Mouse (Mus musculus): ENCODE results near the gene Pfkm. TPM values are rescaled to one million over a fixed set of nuclear protein-coding genes. Genes with fewer than 3 reads are reported as not detected.

Gene Pfkm
- 100 to 1,000 TPM; 379 to 387 TPM for total RNA-seq (2021)
- long read RNA-seq, experiment 1, transcript Pfkm-201 (23 exons, 2,879 nt), result major isoform, 231 of 315 reads
- long read RNA-seq, experiment 1, partial matches to known transcripts, result 37 of 315 reads
- long read RNA-seq, experiment 1, other reads (novel, unspliced or antisense), result 47 of 315 reads
- long read RNA-seq, experiment 2, transcript Pfkm-201 (23 exons, 2,879 nt), result major isoform, 150 of 222 reads
- long read RNA-seq, experiment 2, partial matches to known transcripts, result 33 of 222 reads
- long read RNA-seq, experiment 2, other reads (novel, unspliced or antisense), result 39 of 222 reads

DNA sequence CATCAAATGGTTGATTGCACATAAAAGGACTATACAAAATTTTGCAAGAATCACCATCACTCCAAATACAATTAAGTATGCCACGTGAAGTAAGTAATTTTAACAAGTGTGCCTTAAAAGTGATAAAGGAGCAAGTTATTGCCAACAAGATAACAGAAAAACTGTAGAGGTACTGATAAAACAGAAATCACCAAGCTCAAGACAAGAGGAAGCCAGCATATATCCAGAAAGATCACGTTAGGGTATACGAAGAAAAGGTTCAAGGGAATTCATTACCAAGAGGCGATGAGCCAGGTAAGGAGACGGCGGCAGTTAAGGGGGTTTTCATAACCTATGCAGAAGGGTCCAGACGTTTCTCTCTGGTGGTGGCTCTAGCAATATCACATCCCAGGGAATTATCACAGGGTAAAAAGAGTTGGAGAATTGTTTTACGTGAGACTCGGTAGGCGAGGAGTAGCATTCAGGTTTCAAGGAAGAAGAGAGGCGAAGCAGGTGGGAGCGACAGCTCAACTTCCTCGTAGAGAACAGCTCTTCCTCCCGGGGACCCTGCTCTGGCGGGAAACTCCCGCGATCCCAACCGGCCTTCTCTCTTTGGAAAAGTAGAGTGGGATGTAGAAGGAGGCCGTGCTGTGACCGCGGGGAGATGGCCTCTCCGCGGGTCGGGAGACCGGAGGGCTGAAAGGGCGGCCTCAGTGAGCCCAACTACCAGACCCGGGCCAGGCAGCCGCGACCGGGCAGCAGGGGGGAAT is at the start of gene Pfkm:
TSS of gene Pfkm (plus strand) at position 218 of the 749 bp plus-strand sequence.
- Histone ChIP-seq H3K4me3 (peak within 1 kb of the TSS; percentile 92), H3K27ac (peak within 1 kb of the TSS; percentile 90)
- intact Hi-C loops (cut with DNase I), result loop anchor here (1.0 to 10.0 kb wide), 5 partner anchors 16 to 202 kb away; partner anchors contain the start of gene Zfp641
- DNase-seq (ENCODE audit: extremely low spot score in 1 of 2, low spot score in 2 of 2), result no peak
- no peak for TF ChIP-seq CTCF (IDR thresholded peaks at IDR 0.05)

DNA sequence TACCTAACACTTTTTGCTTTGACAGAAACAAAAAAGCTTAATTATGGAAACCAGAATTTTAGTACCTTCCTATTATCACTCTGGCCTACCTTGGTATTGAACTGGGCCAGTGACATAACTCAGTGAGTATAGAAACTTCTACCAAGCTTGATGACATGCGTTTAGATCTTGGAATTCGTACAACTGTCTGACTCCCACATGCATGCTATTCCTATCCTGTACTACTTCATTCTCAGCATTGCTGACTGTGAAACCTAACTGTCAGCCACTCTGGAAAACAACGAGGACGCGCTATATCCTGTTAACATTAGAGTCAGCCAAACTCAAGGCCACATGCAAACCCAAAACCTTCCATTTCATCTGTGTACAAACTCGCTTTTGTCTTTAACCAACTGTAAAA is 48.4 kb upstream of the Pfkm start:
- TF ChIP-seq CTCF (IDR thresholded peaks at IDR 0.05), result no peak
- intact Hi-C loops (cut with DNase I), result loop anchor here (5.0 kb wide), 1 partner anchor 72 kb away; no protein-coding TSS in a partner anchor
- no peak for DNase-seq (ENCODE audit: extremely low spot score in 1 of 2, low spot score in 2 of 2)
- Histone ChIP-seq H3K4me3 (no peak overlapping the region), H3K27ac (no peak overlapping the region)

DNA sequence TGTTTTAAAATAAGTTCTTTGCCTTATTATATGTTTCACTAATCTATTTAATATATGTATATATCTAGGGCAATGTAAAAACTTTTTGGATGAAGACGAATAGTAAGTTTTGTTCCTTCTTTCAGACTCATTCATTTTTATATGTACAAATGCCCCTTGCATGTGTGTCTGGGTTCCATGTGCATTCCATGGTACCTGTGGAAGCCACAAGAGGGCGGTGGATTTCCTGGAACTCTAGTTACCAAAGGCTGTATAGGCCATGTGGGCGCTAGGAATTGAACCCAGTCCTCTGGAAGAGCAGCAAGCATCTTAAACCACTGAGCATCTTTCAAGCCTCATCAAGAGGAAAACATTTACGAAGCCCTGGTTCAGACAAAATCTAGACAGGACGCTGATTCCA is 48.0 kb upstream of the Pfkm start:
- peak; percentile 3; the same call in 1 of the 2 replicates for TF ChIP-seq CTCF (IDR thresholded peaks at IDR 0.05)
- H3K27ac ChIP-seq, result no peak overlapping the region
- no peak for DNase-seq (ENCODE audit: extremely low spot score in 1 of 2, low spot score in 2 of 2)
- intact Hi-C loops (cut with DNase I), result loop anchor here (5.0 kb wide), 1 partner anchor 72 kb away; no protein-coding TSS in a partner anchor
- H3K4me3 ChIP-seq, result no peak overlapping the region

DNA sequence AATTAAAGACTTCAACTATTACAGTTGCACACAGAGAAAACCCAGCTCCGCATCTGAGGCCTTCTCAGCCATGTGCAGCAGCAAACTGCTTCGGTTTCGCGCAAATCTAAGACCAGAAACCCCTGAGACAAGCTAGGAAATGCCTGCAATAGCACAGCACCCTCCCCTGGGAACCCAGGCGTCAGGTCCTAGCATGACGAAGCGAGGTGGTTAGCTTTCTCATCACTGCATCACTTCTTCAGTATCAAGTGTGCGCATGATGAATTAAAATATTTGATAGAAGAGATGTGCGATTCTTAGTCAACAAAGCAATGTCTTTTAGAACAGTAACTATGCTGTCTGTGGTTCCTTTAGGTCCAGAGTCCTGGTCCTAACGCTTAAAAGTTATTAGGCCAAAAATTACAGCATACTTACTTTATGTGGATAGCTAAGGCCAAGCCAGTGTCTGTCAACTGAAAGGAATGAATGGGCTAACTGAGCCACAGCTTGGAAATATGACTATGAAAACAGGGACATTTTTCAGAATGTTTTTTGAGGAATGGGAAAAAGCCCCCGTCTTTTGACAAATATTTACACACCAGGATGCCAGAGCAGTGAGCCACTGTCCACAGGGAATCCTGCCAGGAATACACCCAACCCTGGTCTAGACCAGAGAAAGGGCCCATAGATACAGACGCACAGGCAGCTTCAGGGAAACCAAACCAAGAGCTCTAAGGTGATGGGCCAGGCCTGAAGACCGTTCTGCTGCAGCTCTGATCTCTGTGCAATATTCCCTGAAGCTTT is 43.3 kb upstream of the Pfkm start:
- DNase-seq (ENCODE audit: extremely low spot score in 1 of 2, low spot score in 2 of 2), result no peak

DNA sequence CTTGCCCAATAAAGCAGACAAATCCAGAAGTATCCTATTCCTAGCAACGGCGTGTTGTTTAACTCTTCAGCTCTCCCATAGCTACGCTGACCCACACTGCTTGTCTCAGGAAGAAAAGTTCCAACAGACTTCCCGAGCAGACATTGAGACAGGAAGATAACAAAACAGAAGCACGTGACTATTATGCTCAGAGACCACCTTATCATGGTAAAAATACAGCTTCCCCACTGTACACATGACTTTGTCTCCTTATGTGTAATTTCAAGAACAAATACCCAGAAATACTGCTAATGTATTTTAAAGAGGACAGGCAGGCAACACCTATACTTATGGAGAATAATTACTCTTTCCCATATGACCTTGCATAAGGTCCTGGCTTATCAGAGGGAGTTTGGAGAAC is 40.7 kb upstream of the Pfkm start:
- DNase-seq (ENCODE audit: extremely low spot score in 1 of 2, low spot score in 2 of 2), result no peak
- H3K4me3 ChIP-seq, result no peak overlapping the region
- intact Hi-C loops (cut with DNase I), result no loop called here
- TF ChIP-seq CTCF (IDR thresholded peaks at IDR 0.05), result no peak
- no peak overlapping the region for H3K27ac ChIP-seq

More for the DNA sequence above, 43.3 kb upstream of the Pfkm start:
- Histone ChIP-seq H3K27ac (no peak overlapping the region), H3K4me3 (no peak overlapping the region)
- TF ChIP-seq CTCF (IDR thresholded peaks at IDR 0.05), result no peak
- intact Hi-C loops (cut with DNase I), result no loop called here

DNA sequence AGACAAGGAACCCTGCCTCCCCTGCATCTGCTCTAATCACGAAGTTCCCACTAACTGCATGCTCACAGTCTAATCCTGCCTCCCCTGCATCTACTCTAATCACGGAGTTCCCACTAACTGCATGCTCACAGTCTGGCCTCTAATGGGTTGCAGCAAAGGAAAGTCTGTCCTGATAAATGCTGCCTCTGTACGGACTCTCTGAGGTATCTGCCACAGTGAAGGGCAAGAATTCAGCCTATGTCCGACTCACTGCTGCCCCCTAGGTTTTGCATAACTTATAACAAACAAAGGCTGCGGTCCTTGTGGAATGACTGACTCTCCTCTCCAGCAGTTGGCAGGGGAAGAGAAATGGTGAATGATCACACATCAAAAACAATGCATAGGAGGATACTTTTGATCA is 37.1 kb upstream of the Pfkm start:
- no peak for DNase-seq (ENCODE audit: extremely low spot score in 1 of 2, low spot score in 2 of 2)
- peak; percentile 62 for TF ChIP-seq CTCF (IDR thresholded peaks at IDR 0.05)
- no peak overlapping the region for H3K27ac ChIP-seq
- intact Hi-C loops (cut with DNase I), result no loop called here
- no peak overlapping the region for H3K4me3 ChIP-seq

DNA sequence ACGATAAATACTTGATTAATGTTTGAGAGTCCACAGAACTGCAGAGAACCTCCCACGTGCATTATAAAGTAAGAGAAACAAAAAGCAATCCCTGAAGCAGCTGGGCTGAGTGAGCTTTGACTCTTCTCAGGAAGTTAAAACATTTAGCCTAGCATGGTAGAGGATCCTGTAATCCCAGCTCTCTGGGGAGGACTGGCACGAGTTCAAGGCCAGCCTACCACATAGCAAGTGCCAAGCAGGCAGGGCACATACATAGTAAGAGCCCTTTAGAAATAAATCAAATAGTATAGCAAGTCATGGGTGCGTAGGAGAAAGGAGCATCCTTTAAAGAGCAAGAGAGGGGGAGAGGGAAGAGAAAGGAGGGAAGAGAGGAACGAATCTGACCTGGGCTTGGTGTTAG is 26.5 kb upstream of the Pfkm start:
- no peak for DNase-seq (ENCODE audit: extremely low spot score in 1 of 2, low spot score in 2 of 2)
- intact Hi-C loops (cut with DNase I), result no loop called here
- Histone ChIP-seq H3K27ac (no peak overlapping the region), H3K4me3 (no peak overlapping the region)
- no peak for TF ChIP-seq CTCF (IDR thresholded peaks at IDR 0.05)

DNA sequence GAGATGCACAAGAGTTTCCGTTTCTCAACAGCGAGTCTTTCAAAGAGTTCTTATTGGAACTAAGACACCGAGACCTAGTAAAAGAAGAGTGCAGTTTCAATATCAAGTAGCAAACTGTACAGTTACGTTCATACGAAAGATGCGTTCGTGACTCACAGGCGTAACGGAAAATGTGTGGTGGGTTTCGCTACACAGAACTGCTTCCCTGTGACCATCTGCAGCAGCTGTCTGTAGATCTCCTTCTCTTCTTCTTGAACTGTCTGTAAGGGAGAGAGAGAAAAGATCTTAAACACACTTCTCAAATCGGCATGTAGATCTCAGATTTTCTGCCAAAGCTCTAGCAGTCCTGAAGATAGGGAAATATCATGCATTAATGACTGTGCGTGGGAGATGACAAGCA is 25.8 kb upstream of the Pfkm start:
- H3K27ac ChIP-seq, result no peak overlapping the region
- DNase-seq (ENCODE audit: extremely low spot score in 1 of 2, low spot score in 2 of 2), result no peak
- intact Hi-C loops (cut with DNase I), result no loop called here
- no peak overlapping the region for H3K4me3 ChIP-seq
- TF ChIP-seq CTCF (IDR thresholded peaks at IDR 0.05), result no peak

DNA sequence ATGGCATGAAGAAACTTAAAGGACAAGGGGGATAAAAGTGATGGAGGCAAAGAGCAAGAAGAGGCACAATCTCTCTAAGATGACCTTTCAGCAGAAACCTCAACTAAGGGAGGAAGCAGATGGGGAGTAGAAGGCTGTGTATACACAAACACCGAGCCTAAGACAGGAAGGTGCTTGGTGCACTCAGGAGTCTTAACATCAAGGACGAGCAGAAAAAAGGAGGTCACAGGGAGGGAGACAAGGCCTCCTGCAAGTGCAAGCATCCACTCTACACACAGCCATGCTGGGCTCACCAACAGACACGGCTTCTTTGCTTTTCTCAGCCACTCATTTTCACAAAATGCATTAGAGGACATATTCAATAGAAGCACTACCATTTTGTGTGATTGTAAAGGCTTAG is 24.9 kb upstream of the Pfkm start:
- no peak overlapping the region for H3K27ac ChIP-seq
- TF ChIP-seq CTCF (IDR thresholded peaks at IDR 0.05), result no peak
- no peak overlapping the region for H3K4me3 ChIP-seq
- intact Hi-C loops (cut with DNase I), result no loop called here
- DNase-seq (ENCODE audit: extremely low spot score in 1 of 2, low spot score in 2 of 2), result no peak

DNA sequence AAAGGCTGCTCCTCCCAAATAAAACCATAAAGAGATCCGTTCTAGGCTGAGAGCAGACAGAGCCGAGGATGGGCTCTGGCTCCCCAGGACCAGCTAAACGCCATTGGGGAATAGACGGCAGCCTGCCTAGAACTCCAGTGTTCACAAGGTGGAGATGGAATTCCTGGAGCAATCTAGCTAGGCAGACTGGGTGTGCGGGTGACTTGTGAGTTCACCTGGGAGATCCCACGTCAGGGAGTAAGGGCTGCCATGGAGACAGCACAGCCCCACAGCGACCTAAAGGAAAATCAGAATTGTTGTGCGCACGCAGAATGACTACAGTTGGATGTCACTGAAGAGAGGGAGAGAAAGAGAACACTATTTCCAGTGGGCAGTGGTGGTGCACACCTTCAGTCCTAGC is 23.9 kb upstream of the Pfkm start:
- intact Hi-C loops (cut with DNase I), result no loop called here
- DNase-seq (ENCODE audit: extremely low spot score in 1 of 2, low spot score in 2 of 2), result no peak
- Histone ChIP-seq H3K27ac (no peak overlapping the region), H3K4me3 (no peak overlapping the region)
- no peak for TF ChIP-seq CTCF (IDR thresholded peaks at IDR 0.05)

DNA sequence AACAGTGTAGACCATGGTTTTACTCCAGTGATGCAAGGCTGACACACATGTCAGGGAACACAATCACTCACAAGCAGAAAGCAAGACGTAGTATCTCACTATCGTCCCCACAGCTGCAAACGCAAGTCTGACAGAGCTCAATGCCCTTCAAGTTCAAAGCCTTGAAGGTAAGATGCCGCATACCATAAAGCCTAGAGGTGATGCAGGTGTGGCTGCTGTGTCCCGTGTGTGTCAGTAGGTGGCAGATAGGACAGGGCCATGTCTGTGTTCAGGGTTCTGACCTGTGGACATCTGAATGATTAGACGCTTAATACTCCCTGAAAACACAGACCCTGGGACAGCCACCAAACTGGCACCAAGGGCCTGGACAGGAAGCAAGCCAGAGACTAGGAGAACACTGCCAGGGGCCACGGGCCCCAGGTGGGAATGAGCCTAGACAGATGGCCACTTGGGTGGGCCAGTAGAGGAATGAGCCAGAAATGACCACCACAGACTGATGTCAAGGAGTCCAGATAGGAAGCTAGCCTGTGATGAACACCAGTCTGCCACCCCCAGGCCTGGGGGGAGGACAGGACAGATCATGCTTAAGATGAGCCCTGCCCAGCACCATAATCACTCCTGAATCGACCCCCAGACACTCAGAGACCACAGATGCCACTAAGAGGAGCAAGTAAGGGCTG is 22.7 kb upstream of the Pfkm start:
- intact Hi-C loops (cut with DNase I), result no loop called here
- no peak; the same call in 1 of the 2 replicates for TF ChIP-seq CTCF (IDR thresholded peaks at IDR 0.05)
- no peak overlapping the region for H3K27ac ChIP-seq
- no peak overlapping the region for H3K4me3 ChIP-seq
- DNase-seq (ENCODE audit: extremely low spot score in 1 of 2, low spot score in 2 of 2), result no peak
